Mouse (Mus musculus) testis, adult 2 months (tissue): ENCODE data around the gene Pfn3.

ENCODE experiments used
- CTCF ChIP-seq: fragments of 200-500 bp; IDR thresholded peaks from 2 replicates; pipeline ENCODE4 v1.5.1; 2012; ENCODE audit warnings: low read depth, mild to moderate bottlenecking, inconsistent platforms, low read length, moderate library complexity; ENCODE audit not compliant: control insufficient read depth, insufficient read depth, insufficient replicate concordance
- POLR2A ChIP-seq: fragments of 200-500 bp; IDR thresholded peaks from 2 replicates; pipeline ENCODE4 v1.6.1; 2012; ENCODE audit warnings: low read depth, mild to moderate bottlenecking, inconsistent platforms, low read length, moderate library complexity; ENCODE audit not compliant: control insufficient read depth

DNA sequence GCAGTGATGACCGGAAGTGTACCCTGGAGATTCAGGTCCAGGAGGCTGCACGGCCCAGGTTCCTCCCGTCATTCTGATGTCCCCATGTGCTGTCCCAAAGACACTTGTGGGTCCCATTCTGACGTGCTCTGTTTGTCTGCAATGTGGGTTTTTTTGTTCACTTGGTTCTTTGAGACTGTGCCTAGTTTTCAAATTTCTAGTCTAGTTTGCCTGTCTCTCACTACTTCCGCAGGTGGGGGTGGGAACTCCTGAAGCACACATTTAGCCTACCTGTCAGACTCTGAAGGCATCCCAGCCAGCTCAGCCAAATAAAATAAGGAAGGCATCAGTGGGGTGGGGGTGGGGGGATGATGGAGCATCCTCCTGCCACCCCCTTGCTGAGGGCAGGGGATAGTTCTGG lies 33.1 kb upstream of the Pfn3 start:
- TF ChIP-seq CTCF = no peak
- no peak for TF ChIP-seq POLR2A
